Mouse (Mus musculus): Measurements from ENCODE around the gene Adam12. TPM values are rescaled to one million over a fixed set of nuclear protein-coding genes. Genes with fewer than 3 reads are reported as not detected.

Adam12 gene
- polyA plus RNA-seq, 1 experiment, result 1.5 TPM

DNA sequence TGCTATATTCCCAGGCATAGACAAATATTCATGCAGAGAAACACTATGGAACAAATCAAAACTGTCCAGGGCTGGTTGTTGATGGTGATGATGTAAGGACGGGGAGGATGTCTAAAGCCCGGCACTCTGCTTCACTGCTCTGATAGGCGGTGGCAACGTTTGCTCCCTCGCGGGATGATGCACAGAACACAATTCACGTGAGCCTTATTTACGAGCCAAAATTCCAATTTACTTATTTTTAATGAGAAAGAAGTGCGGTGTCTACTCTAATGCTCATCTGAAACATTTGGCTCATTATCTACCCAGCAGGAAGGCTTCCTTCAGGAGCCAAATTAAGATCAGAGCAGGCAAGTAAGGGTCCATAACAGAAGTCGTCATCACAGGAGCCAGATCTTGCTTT, 45.4 kb downstream of the Adam12 start:
- H3K36me3 ChIP-seq (ENCODE audit: control insufficient read depth, insufficient read depth, low read length, poor library complexity, severe bottlenecking), result no peaks in the 10 kb centered on the region
- H3K9ac ChIP-seq (ENCODE audit: low read depth, poor library complexity, severe bottlenecking), result no peak overlapping the region
- no peak overlapping the region for H3K27ac ChIP-seq (ENCODE audit: insufficient read depth, low read length)
- H3K9me3 ChIP-seq (replicated peaks; ENCODE audit: control insufficient read depth, insufficient read depth, low read length, poor library complexity, severe bottlenecking), result no peaks in the 10 kb centered on the region
- H3K4me1 ChIP-seq (ENCODE audit: control insufficient read depth, insufficient read depth, low read length), result no peaks in the 10 kb centered on the region
- no peak overlapping the region for H3K4me3 ChIP-seq (ENCODE audit: low read depth, low read length)
- no peaks in the 10 kb centered on the region for H3K27me3 ChIP-seq (ENCODE audit: control insufficient read depth, insufficient read depth, low read length, poor library complexity, severe bottlenecking)
- TF ChIP-seq CTCF (IDR thresholded peaks at IDR 0.05; ENCODE audit: low read depth, low read length), result no peak
- no peak for TF ChIP-seq EP300 (IDR thresholded peaks at IDR 0.05; ENCODE audit: insufficient read depth, low read depth, low read length)
- no peak for TF ChIP-seq POLR2A (IDR thresholded peaks at IDR 0.05; ENCODE audit: insufficient read depth, low read length)

DNA sequence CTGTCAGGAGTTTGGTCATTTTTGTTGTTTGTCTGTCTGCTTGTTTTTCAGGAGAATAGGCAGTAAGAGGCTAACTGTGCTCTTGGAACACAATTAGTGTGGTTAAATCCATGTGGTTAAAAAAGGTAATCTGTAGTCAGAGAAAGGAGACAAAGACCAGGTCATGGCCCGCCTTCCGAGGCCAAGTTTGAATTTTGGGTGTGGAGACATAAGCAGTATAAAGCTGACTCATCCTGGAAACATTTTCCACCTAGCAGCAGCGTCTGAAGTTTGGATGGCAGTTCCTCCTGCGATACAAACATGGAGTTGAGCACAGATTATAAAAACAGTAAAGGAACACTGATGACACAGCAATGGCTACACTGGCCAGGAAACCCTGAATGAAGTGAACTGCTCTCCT, 46.2 kb downstream of the Adam12 start:
- Histone ChIP-seq H3K4me1 (ENCODE audit: control insufficient read depth, insufficient read depth, low read length) (no peaks in the 10 kb centered on the region), H3K27ac (ENCODE audit: insufficient read depth, low read length) (no peak overlapping the region), H3K27me3 (ENCODE audit: control insufficient read depth, insufficient read depth, low read length, poor library complexity, severe bottlenecking) (no peaks in the 10 kb centered on the region), H3K9me3 (replicated peaks; ENCODE audit: control insufficient read depth, insufficient read depth, low read length, poor library complexity, severe bottlenecking) (no peaks in the 10 kb centered on the region), H3K4me3 (ENCODE audit: low read depth, low read length) (no peak overlapping the region), H3K36me3 (ENCODE audit: control insufficient read depth, insufficient read depth, low read length, poor library complexity, severe bottlenecking) (no peaks in the 10 kb centered on the region), H3K9ac (ENCODE audit: low read depth, poor library complexity, severe bottlenecking) (no peak overlapping the region)
- TF ChIP-seq POLR2A (IDR thresholded peaks at IDR 0.05; ENCODE audit: insufficient read depth, low read length) (no peak), CTCF (IDR thresholded peaks at IDR 0.05; ENCODE audit: low read depth, low read length) (no peak), EP300 (IDR thresholded peaks at IDR 0.05; ENCODE audit: insufficient read depth, low read depth, low read length) (no peak)

DNA sequence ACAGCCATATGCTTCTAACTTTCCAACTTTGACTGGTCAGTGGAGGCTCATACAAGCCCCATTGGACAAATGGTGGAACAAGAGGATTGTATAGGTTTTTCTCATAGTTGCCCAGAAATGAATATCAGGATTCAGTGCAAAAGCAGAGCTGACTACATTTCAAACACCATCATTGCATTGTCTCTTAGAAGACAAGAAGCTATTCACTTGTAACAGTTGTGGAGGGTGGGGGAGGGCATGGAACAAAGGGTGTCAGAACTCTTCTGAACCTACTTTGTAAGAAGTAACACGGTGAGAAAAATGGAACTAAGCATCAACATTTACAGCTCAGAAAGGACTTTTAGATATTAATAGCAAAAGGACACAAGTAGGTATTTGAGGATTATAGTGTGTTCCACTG, 50.2 kb downstream of the Adam12 start:
- H3K4me3 ChIP-seq (ENCODE audit: low read depth, low read length), result no peak overlapping the region
- H3K27ac ChIP-seq (ENCODE audit: insufficient read depth, low read length), result no peak overlapping the region
- no peaks in the 10 kb centered on the region for H3K9me3 ChIP-seq (replicated peaks; ENCODE audit: control insufficient read depth, insufficient read depth, low read length, poor library complexity, severe bottlenecking)
- H3K27me3 ChIP-seq (ENCODE audit: control insufficient read depth, insufficient read depth, low read length, poor library complexity, severe bottlenecking), result no peaks in the 10 kb centered on the region
- TF ChIP-seq EP300 (IDR thresholded peaks at IDR 0.05; ENCODE audit: insufficient read depth, low read depth, low read length) (no peak), POLR2A (IDR thresholded peaks at IDR 0.05; ENCODE audit: insufficient read depth, low read length) (no peak), CTCF (IDR thresholded peaks at IDR 0.05; ENCODE audit: low read depth, low read length) (no peak)
- H3K36me3 ChIP-seq (ENCODE audit: control insufficient read depth, insufficient read depth, low read length, poor library complexity, severe bottlenecking), result no peaks in the 10 kb centered on the region
- no peaks in the 10 kb centered on the region for H3K4me1 ChIP-seq (ENCODE audit: control insufficient read depth, insufficient read depth, low read length)
- H3K9ac ChIP-seq (ENCODE audit: low read depth, poor library complexity, severe bottlenecking), result no peak overlapping the region

DNA sequence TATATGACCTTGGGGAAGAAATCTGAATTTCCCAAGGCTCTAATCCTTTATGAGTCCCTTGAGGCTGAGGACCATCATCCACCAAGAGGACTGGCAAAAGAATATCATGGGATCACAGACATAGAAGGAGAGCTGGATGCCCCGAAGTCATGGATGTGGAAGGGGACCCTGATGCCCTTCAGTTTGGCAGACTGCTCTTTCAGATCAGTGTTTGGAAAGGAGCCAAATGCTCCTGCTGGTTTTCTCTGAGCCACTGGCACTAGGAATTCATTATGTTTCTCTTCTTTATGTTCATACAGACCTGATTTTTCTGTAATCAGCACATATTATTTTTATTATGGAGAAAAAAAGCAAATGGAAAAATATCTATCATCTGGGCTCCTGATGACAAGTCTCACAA, 50.9 kb downstream of the Adam12 start:
- Histone ChIP-seq H3K9ac (ENCODE audit: low read depth, poor library complexity, severe bottlenecking) (no peak overlapping the region), H3K27ac (ENCODE audit: insufficient read depth, low read length) (no peak overlapping the region), H3K27me3 (ENCODE audit: control insufficient read depth, insufficient read depth, low read length, poor library complexity, severe bottlenecking) (no peaks in the 10 kb centered on the region), H3K4me1 (ENCODE audit: control insufficient read depth, insufficient read depth, low read length) (no peaks in the 10 kb centered on the region), H3K9me3 (replicated peaks; ENCODE audit: control insufficient read depth, insufficient read depth, low read length, poor library complexity, severe bottlenecking) (no peaks in the 10 kb centered on the region), H3K36me3 (ENCODE audit: control insufficient read depth, insufficient read depth, low read length, poor library complexity, severe bottlenecking) (no peaks in the 10 kb centered on the region), H3K4me3 (ENCODE audit: low read depth, low read length) (no peak overlapping the region)
- no peak for TF ChIP-seq CTCF (IDR thresholded peaks at IDR 0.05; ENCODE audit: low read depth, low read length)
- TF ChIP-seq EP300 (IDR thresholded peaks at IDR 0.05; ENCODE audit: insufficient read depth, low read depth, low read length), result no peak
- TF ChIP-seq POLR2A (IDR thresholded peaks at IDR 0.05; ENCODE audit: insufficient read depth, low read length), result no peak

DNA sequence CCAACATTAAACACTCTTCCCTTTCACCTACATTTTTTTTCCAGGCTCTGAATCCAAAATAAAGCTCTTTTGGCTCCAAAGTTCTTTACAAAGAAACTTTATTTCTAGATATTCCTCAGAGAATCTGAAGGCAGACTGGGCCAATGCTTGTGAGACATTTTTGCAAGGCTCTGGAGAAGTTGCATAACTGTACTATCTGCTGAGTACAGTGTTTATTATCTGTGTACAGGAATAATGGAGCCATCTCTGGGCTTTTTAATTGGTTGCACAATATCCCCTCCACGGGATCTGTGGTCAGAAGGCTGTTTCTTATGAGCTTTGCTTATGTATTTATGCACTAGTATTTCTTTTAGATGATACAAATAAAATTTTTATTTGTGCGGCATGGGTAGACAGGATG, 54.9 kb downstream of the Adam12 start:
- Histone ChIP-seq H3K27ac (ENCODE audit: insufficient read depth, low read length) (no peak overlapping the region), H3K27me3 (ENCODE audit: control insufficient read depth, insufficient read depth, low read length, poor library complexity, severe bottlenecking) (no peaks in the 10 kb centered on the region), H3K9ac (ENCODE audit: low read depth, poor library complexity, severe bottlenecking) (no peak overlapping the region), H3K4me1 (ENCODE audit: control insufficient read depth, insufficient read depth, low read length) (no peaks in the 10 kb centered on the region), H3K36me3 (ENCODE audit: control insufficient read depth, insufficient read depth, low read length, poor library complexity, severe bottlenecking) (no peaks in the 10 kb centered on the region), H3K4me3 (ENCODE audit: low read depth, low read length) (no peak overlapping the region), H3K9me3 (replicated peaks; ENCODE audit: control insufficient read depth, insufficient read depth, low read length, poor library complexity, severe bottlenecking) (no peaks in the 10 kb centered on the region)
- no peak for TF ChIP-seq POLR2A (IDR thresholded peaks at IDR 0.05; ENCODE audit: insufficient read depth, low read length)
- TF ChIP-seq EP300 (IDR thresholded peaks at IDR 0.05; ENCODE audit: insufficient read depth, low read depth, low read length), result no peak
- no peak for TF ChIP-seq CTCF (IDR thresholded peaks at IDR 0.05; ENCODE audit: low read depth, low read length)

DNA sequence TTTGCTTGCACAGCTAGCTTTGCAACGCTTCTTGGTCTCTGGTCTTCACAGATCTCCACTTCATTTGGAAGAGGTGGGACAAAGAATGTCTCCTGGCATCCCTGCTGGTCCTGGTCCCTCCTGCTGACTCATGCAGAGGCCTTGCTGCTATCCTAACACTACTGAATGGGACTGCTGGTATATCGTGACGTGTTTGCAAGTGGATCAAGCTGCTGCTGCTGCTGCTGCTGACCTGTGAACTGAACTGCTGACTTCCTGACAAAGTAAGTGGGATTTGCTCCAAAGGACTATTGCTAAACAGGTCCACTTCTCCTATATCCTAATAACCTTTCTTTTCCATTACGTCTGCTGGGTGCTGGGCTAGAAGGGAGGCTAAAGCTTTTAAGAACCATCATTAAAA, 56.7 kb downstream of the Adam12 start:
- H3K27ac ChIP-seq (ENCODE audit: insufficient read depth, low read length), result no peak overlapping the region
- TF ChIP-seq EP300 (IDR thresholded peaks at IDR 0.05; ENCODE audit: insufficient read depth, low read depth, low read length) (no peak), CTCF (IDR thresholded peaks at IDR 0.05; ENCODE audit: low read depth, low read length) (no peak), POLR2A (IDR thresholded peaks at IDR 0.05; ENCODE audit: insufficient read depth, low read length) (no peak)
- H3K4me1 ChIP-seq (ENCODE audit: control insufficient read depth, insufficient read depth, low read length), result no peaks in the 10 kb centered on the region
- no peak overlapping the region for H3K4me3 ChIP-seq (ENCODE audit: low read depth, low read length)
- H3K27me3 ChIP-seq (ENCODE audit: control insufficient read depth, insufficient read depth, low read length, poor library complexity, severe bottlenecking), result no peaks in the 10 kb centered on the region
- H3K36me3 ChIP-seq (ENCODE audit: control insufficient read depth, insufficient read depth, low read length, poor library complexity, severe bottlenecking), result no peaks in the 10 kb centered on the region
- H3K9me3 ChIP-seq (replicated peaks; ENCODE audit: control insufficient read depth, insufficient read depth, low read length, poor library complexity, severe bottlenecking), result no peaks in the 10 kb centered on the region
- H3K9ac ChIP-seq (ENCODE audit: low read depth, poor library complexity, severe bottlenecking), result no peak overlapping the region

All from ES-Bruce4 (cell line).